Mouse (Mus musculus) lung, embryonic 14.5 days (tissue): Measurements from ENCODE around the gene Cwf19l1. TPM values are rescaled to one million over a fixed set of nuclear protein-coding genes. Genes with fewer than 3 reads are reported as not detected.

ENCODE experiments used
- ATAC-seq: fragments of 200-750 bp; cut with Nextera tagmentation; 2 replicates; pipeline ENCODE4 v1.8.0; 2017; ENCODE audit warnings: mild to moderate bottlenecking, moderate TSS enrichment, moderate library complexity; ENCODE audit not compliant: insufficient read depth
- DNase-seq: peaks from one replicate; pipeline ENCODE4 v3.0.0-alpha.2; 2015
- H3K27ac ChIP-seq: fragments of 300-500 bp; sonication (generic); 2 replicates; pipeline ENCODE4 v1.5.1; 2014; ENCODE audit warnings: low read depth, mild to moderate bottlenecking, moderate library complexity
- H3K27me3 ChIP-seq: fragments of 300-500 bp; sonication (generic); 2 replicates; pipeline ENCODE4 v1.6.1; 2014; ENCODE audit warnings: low read length, control low read depth; ENCODE audit not compliant: insufficient read depth
- H3K36me3 ChIP-seq: fragments of 300-500 bp; sonication (generic); 2 replicates; pipeline ENCODE4 v1.6.1; 2014; ENCODE audit warnings: control low read depth; ENCODE audit not compliant: insufficient read depth
- H3K4me1 ChIP-seq: fragments of 300-500 bp; sonication (generic); 2 replicates; pipeline ENCODE4 v1.6.1; 2014; ENCODE audit warnings: antibody characterized with exemption, control low read depth; ENCODE audit not compliant: insufficient read depth
- H3K4me2 ChIP-seq: fragments of 300-500 bp; sonication (generic); 2 replicates; pipeline ENCODE4 v1.6.1; 2014; ENCODE audit warnings: mild to moderate bottlenecking
- H3K4me3 ChIP-seq: fragments of 300-500 bp; sonication (generic); 2 replicates; pipeline ENCODE4 v1.5.1; 2014; ENCODE audit warnings: low read depth, low read length
- H3K9ac ChIP-seq: fragments of 300-500 bp; sonication (generic); 2 replicates; pipeline ENCODE4 v1.6.1; 2014
- H3K9me3 ChIP-seq: fragments of 300-500 bp; sonication (generic); 2 replicates; pipeline ENCODE4 v1.6.1; 2016; ENCODE audit warnings: low read depth, low read length, control low read depth
- CTCF ChIP-seq: IDR thresholded peaks from 2 replicates; pipeline ENCODE4 v1.5.1; 2016; ENCODE audit warnings: antibody characterized with exemption, low read depth
- WGBS: fragments of 180-500 bp; shearing (Covaris S2); extraction: QIAGEN DNeasy Blood & Tissue Kit; methylation state at CpG from one replicate; pipeline ENCODE4 v1.1.7; 2014; 5-methylcytosine and 5-hydroxymethylcytosine counted together
- polyA plus RNA-seq: library from polyadenylated mRNA; unstranded; fragments of >200 nt; fragmentation: Nextera tagmentation; extraction: Ambion mirVana; gene quantifications from 2 replicates; pipeline ENCODE4 v1.2.1, GENCODE M21; 2014

The Cwf19l1 gene
- polyA plus RNA-seq, 1 experiment from 2014 or later: 36.3 TPM

GRCm38 (mm10) chr19:44060226-44060625 lies 75.5 kb downstream of the Cwf19l1 start:
- WGBS: 81% methylated on average over 3 of the region's 3 CpGs
- TF ChIP-seq CTCF: no peak
- Histone ChIP-seq H3K4me1 (no peaks in the 10 kb centered on the region), H3K4me2 (no peak overlapping the region), H3K27ac (no peak overlapping the region), H3K27me3 (no peaks in the 10 kb centered on the region), H3K36me3 (peaks cover 67% of the 10 kb centered on the region), H3K4me3 (no peak overlapping the region), H3K9me3 (no peaks in the 10 kb centered on the region), H3K9ac (no peak overlapping the region)
- ATAC-seq (no peak), DNase-seq (no peak)

Other genes starting within 250 kb of the Cwf19l1 start
- 22.4 and 24.2 TPM in 2 replicates for gene Dnmbp, start 195.7 kb downstream of the Cwf19l1 start, polyA plus RNA-seq
- gene Cpn1, start 149.3 kb downstream of the Cwf19l1 start, polyA plus RNA-seq: 5.4 and 7.5 TPM in 2 replicates
- 0.41 and 0.42 TPM in 2 replicates for gene Cyp2c23, start 106.7 kb downstream of the Cwf19l1 start, polyA plus RNA-seq
- 30.8 and 34.8 TPM in 2 replicates for gene Erlin1, start 66.1 kb downstream of the Cwf19l1 start, polyA plus RNA-seq
- gene Chuk, start 28.4 kb downstream of the Cwf19l1 start, polyA plus RNA-seq: 42.0 and 44.7 TPM in 2 replicates
- 86.5 and 89.7 TPM in 2 replicates for gene Bloc1s2, start 10.6 kb upstream of the Cwf19l1 start, polyA plus RNA-seq
- not detected in 2 replicates for gene Pkd2l1, start 56.6 kb upstream of the Cwf19l1 start, polyA plus RNA-seq
- 0.20 TPM in 2 replicates for gene Scd3, start 67.4 kb upstream of the Cwf19l1 start, polyA plus RNA-seq
- 248 and 257 TPM in 2 replicates for gene Scd2, start 157.8 kb upstream of the Cwf19l1 start, polyA plus RNA-seq
- 0.15 TPM in 1 of 2 replicates, not detected in the other for gene Scd4, start 197.2 kb upstream of the Cwf19l1 start, polyA plus RNA-seq